Mouse (Mus musculus): ENCODE results near the gene Sigmar1. TPM values are rescaled to one million over a fixed set of nuclear protein-coding genes. Genes with fewer than 3 reads are reported as not detected.
A peak's percentile ranks its signal among the peaks of the same experiment; 100 is the strongest.

The Sigmar1 gene
- total RNA-seq, 2 experiments from 2014 or later, result 77.4 to 80.1 TPM

- no peak for DNase-seq
Measured at GRCm38 (mm10) chr4:41757321-41757720, 1.4 kb upstream of the Sigmar1 start.

DNA sequence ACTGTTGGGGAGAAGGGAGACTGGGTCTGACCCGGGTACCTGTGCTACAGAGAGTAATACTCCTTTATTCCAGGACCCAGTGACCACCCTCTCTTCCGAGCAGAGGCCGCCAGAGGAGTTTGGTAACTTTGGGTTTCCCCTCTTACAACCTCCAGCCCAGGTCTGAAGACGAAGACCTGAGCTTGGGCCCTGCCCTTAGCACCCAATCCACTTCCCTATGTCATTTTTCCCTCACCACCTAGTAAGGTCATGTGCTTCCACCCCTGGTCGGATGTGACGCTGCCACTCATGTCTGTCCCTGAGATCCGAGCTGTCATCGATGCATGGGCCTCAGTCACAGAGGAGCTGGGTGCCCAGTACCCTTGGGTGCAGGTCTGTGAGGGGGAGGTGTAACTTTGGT, 483 bp upstream of the Sigmar1 start:
- DNase-seq, result no peak

- DNase-seq, result peak in 1 of 2 experiments; percentile 80
Measured at GRCm38 (mm10) chr4:41754797-41755337, 1.1 kb downstream of the Sigmar1 start, which contains the start of gene Galt. Galt (plus strand) TSS chr4:41755228.

- DNase-seq, result no peak
Measured at GRCm38 (mm10) chr4:41745021-41745420, 10.9 kb downstream of the Sigmar1 start.

GRCm38 (mm10) chr4:41744131-41744530, 11.8 kb downstream of the Sigmar1 start:
- no peak for DNase-seq

GRCm38 (mm10) chr4:41741158-41741560, 14.8 kb downstream of the Sigmar1 start:
- DNase-seq, result peak; percentile 95

DNA sequence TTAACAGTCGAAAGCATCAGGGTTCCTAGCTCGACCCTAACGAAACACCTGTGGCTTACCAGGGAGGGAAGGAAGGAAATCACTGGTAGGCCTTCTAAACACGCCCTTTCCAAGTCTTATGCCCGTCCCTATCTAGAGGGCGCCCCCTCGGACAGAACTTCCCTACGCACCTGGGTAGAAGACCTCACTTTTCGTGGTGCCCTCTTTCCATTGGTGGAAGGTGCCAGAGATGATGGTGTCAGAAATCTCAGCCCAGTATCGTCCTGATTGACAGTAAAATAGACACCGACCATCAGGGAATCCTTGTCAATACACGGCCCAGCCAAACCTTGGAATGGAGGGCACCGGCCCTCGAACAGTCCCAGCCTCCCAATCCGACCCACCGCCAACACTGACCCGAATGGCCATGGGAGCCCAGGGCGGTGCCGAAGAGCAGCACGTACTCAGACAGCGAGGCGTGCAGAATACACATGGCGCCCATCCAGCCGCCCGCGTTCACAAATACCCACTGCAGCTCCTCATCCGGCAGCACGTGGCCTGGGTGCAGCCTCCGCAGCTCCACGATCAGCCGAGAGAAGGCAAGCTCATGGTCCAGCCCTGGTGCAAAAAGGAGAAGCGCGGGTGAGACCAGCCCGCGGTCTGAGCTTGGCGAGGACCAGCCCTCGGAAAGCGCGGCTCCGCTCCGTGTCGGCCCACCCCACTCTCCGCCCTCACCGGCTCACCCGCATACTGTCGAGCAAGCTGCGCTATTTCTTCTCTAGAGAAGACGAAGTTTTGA, 15.4 kb downstream of the Sigmar1 start:
- peak; percentile 73 to 78 for DNase-seq

DNA sequence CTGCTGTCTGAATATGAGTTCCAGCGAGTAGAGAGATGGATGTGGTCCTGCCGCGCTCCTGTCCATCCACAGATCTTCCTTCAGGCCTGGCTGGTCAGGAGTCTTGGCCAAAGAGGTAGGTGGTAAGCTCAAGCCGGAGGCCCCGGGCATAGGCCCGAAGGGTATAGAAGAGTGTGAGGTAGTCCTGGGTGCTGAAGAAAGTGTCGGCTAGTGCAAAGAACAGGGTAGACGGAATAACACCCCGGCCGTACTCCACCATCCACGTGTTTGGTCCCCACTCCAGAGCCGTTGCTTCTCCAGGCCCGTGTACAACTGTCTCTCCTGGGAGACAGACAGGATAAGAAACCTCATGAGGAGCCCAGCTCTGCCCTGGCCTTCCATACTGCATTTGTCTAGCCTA, 16.7 kb downstream of the Sigmar1 start:
- DNase-seq, result no peak

- no peak for DNase-seq
Measured at GRCm38 (mm10) chr4:41738256-41738603, 17.7 kb downstream of the Sigmar1 start.

GRCm38 (mm10) chr4:41737602-41738255, 18.2 kb downstream of the Sigmar1 start:
- peak; percentile 73 to 81 for DNase-seq

- peak; percentile 21 to 25 for DNase-seq
Measured at GRCm38 (mm10) chr4:41731052-41731765, 24.7 kb downstream of the Sigmar1 start, which contains the start of gene Arid3c. Arid3c (minus strand) TSS chr4:41731142.

DNA sequence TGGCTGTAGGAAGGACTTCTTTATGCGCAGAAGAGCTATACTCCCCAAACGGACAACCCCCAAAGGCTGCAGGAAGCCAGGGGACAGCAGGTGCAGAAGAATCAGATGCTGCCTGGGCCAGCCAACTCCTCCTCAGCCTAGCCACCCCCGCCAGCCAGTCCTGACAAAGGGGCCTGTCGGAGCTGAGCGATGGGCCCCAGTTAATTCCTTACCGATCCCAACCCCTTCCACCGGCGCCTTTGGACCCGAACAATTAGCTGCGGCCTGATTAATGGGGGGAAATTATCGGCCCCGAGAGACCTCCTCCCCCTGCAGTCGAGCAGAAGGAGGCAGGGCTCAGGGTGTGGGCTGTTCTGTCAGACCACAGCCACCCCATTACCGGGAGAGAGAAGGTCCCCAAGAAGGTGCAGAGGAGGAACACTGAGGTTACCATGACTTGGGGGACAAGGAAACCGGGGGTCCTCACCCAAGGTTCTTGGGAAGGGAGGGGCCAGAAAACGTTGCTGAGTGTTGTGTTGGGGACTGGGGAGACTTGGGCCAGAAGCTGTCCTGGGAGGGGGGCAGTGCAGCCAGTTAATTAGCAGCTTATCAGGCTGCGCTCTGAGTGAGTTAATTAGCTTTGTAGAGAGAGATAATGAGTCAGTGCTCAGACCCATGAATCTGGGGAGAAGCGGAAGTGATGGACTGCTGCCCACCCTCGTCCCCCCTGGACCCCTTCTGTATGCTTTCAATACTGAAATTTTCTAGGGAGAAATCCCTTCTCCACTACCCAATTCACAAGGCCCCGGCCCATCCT, 28.9 kb downstream of the Sigmar1 start:
- no peak for DNase-seq

DNA sequence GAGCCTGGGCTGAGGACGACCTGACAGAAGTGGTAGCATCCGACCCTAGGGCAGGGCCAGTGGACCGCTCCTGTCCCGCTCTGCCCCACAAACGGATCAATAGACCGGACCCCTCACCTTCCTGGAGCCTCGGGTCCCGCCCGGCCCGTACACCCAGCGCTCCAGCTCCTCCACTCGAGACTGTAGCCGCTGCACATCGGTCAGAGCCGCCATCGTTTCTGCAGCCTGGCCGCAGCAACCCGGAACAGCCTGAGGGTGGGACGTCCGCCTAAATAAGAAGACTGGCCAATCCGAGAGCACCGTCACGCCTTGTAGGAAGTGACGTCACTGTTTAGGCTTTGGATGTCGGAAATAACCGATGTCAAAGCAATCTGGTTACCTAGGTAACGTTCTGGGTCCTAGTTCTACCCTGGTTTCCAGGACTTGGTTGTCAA, 33.0 kb downstream of the Sigmar1 start, which contains the start of gene Dctn3:
Dctn3 (minus strand) TSS at position 253 of the 434 bp plus-strand sequence.
- peak; percentile 89 to 90 for DNase-seq

GRCm38 (mm10) chr4:41716834-41717233, 39.1 kb downstream of the Sigmar1 start:
- no peak for DNase-seq

DNA sequence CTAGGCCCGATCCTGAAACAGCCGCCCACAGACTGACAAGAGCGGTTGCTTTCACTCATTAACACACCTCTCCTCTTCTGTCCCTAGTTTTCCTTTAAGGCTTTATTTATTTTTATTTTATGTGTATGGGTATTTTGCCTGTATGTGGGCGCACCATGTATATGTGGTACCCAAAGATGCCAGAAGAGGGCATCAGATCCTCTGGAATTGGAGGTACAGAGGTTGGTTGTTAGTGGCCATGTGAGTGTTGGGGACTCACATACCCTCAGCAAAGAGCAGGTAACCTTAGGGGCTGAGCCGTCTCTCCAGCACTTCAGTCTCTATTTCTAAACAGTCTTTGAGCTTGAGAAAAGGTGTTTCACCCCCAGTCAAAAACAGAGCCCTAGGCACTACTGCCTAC, 40.4 kb downstream of the Sigmar1 start:
- DNase-seq, result peak; percentile 34 to 58

GRCm38 (mm10) chr4:41715082-41715481, 40.9 kb downstream of the Sigmar1 start:
- DNase-seq, result no peak

- DNase-seq, result peak; percentile 71 to 74
Measured at GRCm38 (mm10) chr4:41714276-41714675, 41.7 kb downstream of the Sigmar1 start.

GRCm38 (mm10) chr4:41713197-41714067, 42.5 kb downstream of the Sigmar1 start, which contains the start of gene Rpp25l:
Rpp25l (minus strand) TSS chr4:41713534.
- peak; percentile 86 to 93 for DNase-seq

DNA sequence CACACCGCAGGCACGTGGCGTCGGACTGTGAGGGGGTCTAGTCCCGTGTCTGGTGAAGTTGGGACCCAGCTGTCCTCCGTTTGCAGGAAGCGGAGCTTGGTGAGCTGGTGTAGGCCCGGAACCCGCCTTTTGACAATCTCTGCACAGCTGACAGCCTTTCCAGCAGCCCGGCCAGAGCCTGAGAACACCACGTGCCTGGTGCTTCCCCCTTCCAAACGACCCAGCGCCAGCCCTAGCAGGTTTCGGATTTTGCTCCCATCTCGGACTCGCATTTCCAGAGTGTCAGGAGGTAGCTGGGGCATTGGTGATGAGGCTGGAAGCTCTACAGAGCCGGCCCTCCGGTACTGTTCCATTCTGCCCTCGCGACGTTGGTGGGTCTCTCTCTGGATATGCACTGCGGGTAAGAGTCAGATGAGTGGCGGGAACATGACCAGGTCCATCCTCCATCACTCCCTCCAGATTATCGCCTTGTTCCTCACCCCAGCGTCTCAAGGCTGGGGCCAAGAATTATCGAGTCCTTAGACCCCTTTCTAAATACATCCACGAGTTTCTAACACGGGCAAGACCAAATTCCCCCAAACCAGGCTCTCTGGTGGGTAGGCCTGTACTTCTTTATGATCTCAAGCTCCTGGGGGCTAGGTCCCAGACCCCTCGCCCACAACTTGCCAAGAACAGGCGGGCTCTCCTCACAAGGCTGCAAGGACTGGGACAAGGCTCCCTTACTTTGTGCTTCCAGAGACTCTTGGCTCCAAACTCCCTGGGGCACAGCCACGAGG, 43.3 kb downstream of the Sigmar1 start:
- DNase-seq, result peak in 1 of 2 experiments; percentile 24
